Mouse (Mus musculus) cerebellum, adult 2 months (tissue): ENCODE measurements at regions not wholly inside any gene's neighbourhood (a gene's known extent, or its start where the extent isn't known, plus 50 kb on each side); places are given as distances from the start of the nearest gene placed in this dataset.

Source experiments
- CTCF ChIP-seq: fragments of 200-500 bp; IDR thresholded peaks from 2 replicates; pipeline ENCODE4 v1.5.1; 2011; ENCODE audit warnings: low read depth, mild to moderate bottlenecking, control low read depth, low read length, moderate library complexity, borderline replicate concordance; ENCODE audit not compliant: insufficient read depth
- POLR2A ChIP-seq: fragments of 200-500 bp; IDR thresholded peaks from 2 replicates; pipeline ENCODE4 v1.6.1; 2011; ENCODE audit warnings: low read length, control low read depth, borderline replicate concordance; ENCODE audit not compliant: insufficient read depth

DNA sequence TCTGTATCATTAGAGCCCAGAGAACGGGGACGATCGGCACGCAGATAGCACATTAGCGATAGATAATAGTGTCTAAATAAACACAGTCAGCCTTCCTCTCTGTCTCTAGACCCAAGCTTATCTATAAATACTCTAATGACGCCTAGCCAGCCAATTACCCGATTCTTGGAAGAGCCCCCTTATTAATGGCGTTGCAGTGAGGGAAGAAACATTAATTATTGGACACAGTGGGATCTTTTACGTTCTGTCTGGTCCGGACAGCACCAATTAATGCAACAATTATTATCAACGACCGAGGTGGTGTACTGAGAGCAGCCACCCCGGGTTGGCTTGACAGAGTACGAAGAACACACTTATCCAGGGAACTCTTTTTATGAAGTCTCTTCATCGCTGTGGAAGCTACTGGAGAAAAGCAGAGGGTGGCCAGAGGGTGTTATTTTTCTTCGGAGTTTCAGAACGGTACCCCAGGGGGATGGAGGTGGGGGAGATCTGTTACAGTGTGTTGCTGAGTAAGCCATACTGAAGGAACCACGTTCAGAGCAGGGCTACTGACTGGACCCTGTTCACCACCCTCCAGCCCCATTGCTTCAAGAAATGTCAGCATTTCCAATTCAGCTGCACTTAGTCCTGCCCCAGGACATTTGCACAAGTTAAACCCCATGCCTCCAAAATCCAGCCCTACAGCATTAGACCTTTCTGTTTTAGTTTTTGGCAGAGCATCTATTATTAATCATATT lies 195.6 kb downstream of the Emx2 start:
- TF ChIP-seq CTCF (no peak), POLR2A (no peak)
